Mouse (Mus musculus): Measurements from ENCODE around the gene Fam83d.

Fam83d gene

GRCm38 (mm10) chr2:158815686-158816085 lies 47.8 kb downstream of the Fam83d start:
- no peak for DNase-seq (ENCODE audit: low spot score in 2 of 2)

- DNase-seq (ENCODE audit: low spot score in 2 of 2) = no peak
Measured at GRCm38 (mm10) chr2:158816239-158816638, 48.3 kb downstream of the Fam83d start.

- DNase-seq (ENCODE audit: low spot score in 2 of 2) = no peak
Measured at GRCm38 (mm10) chr2:158817708-158818107, 49.8 kb downstream of the Fam83d start.

GRCm38 (mm10) chr2:158828124-158828523 lies 60.2 kb downstream of the Fam83d start:
- no peak for DNase-seq (ENCODE audit: low spot score in 2 of 2)

GRCm38 (mm10) chr2:158829746-158830145 lies 61.9 kb downstream of the Fam83d start:
- DNase-seq (ENCODE audit: low spot score in 2 of 2) = no peak

- DNase-seq (ENCODE audit: low spot score in 2 of 2) = peak in 1 of 2 experiments; percentile 56
Measured at GRCm38 (mm10) chr2:158833221-158833620, 65.3 kb downstream of the Fam83d start.

GRCm38 (mm10) chr2:158833645-158834044 lies 65.8 kb downstream of the Fam83d start:
- DNase-seq (ENCODE audit: low spot score in 2 of 2) = no peak

Measured in right cerebral cortex, postnatal 10 days (tissue).